Mouse (Mus musculus) forebrain, embryonic 13.5 days (tissue): Measurements from ENCODE around the gene Acat3. TPM values are rescaled to one million over a fixed set of nuclear protein-coding genes. Genes with fewer than 3 reads are reported as not detected.
A peak's percentile ranks its signal among the peaks of the same experiment; 100 is the strongest.
"Not testable (repeated sequence)": the region's sequence is repeated elsewhere in the genome, so short reads cannot be mapped to it uniquely, and the experiment has no call there.

ENCODE experiments used
- ATAC-seq: fragments of 200-750 bp; cut with Nextera tagmentation; 2 replicates; pipeline ENCODE4 v1.8.0; 2017
- H3K27ac ChIP-seq: fragments of 300-500 bp; sonication (generic); 2 replicates; pipeline ENCODE4 v1.5.1; 2015; ENCODE audit warnings: inconsistent platforms, mild to moderate bottlenecking, moderate library complexity
- H3K27me3 ChIP-seq: fragments of 300-500 bp; sonication (generic); 2 replicates; pipeline ENCODE4 v1.6.1; 2015; ENCODE audit warnings: mild to moderate bottlenecking, inconsistent platforms
- H3K36me3 ChIP-seq: fragments of 300-500 bp; sonication (generic); 2 replicates; pipeline ENCODE4 v1.6.1; 2015; ENCODE audit warnings: mild to moderate bottlenecking, inconsistent platforms; ENCODE audit not compliant: poor library complexity, severe bottlenecking
- H3K4me1 ChIP-seq: fragments of 300-500 bp; sonication (generic); 2 replicates; pipeline ENCODE4 v1.6.1; 2015; ENCODE audit warnings: inconsistent platforms
- H3K4me2 ChIP-seq: fragments of 300-500 bp; sonication (generic); 2 replicates; pipeline ENCODE4 v1.6.1; 2015; ENCODE audit warnings: inconsistent platforms, mild to moderate bottlenecking, moderate library complexity
- H3K4me3 ChIP-seq: fragments of 300-500 bp; sonication (generic); 2 replicates; pipeline ENCODE4 v1.5.1; 2015; ENCODE audit warnings: mild to moderate bottlenecking, inconsistent platforms
- H3K9ac ChIP-seq: fragments of 300-500 bp; sonication (generic); 2 replicates; pipeline ENCODE4 v1.6.1; 2015; ENCODE audit warnings: mild to moderate bottlenecking, inconsistent platforms
- H3K9me3 ChIP-seq: fragments of 300-500 bp; sonication (generic); replicated peaks from 2 replicates; pipeline ENCODE4 v1.6.1; 2016; ENCODE audit warnings: inconsistent platforms
- WGBS: fragments of 180-500 bp; shearing (Covaris S2); methylation state at CpG from one replicate; pipeline ENCODE4 v1.1.7; 2015; 5-methylcytosine and 5-hydroxymethylcytosine counted together
- polyA plus RNA-seq: library from polyadenylated mRNA; unstranded; fragments of >200 nt; fragmentation: Nextera tagmentation; extraction: Ambion mirVana; gene quantifications from 2 replicates; pipeline ENCODE4 v1.2.1, GENCODE M21; 2015

Gene Acat3
- polyA plus RNA-seq = 0.71 and 1.5 TPM in 2 replicates

DNA sequence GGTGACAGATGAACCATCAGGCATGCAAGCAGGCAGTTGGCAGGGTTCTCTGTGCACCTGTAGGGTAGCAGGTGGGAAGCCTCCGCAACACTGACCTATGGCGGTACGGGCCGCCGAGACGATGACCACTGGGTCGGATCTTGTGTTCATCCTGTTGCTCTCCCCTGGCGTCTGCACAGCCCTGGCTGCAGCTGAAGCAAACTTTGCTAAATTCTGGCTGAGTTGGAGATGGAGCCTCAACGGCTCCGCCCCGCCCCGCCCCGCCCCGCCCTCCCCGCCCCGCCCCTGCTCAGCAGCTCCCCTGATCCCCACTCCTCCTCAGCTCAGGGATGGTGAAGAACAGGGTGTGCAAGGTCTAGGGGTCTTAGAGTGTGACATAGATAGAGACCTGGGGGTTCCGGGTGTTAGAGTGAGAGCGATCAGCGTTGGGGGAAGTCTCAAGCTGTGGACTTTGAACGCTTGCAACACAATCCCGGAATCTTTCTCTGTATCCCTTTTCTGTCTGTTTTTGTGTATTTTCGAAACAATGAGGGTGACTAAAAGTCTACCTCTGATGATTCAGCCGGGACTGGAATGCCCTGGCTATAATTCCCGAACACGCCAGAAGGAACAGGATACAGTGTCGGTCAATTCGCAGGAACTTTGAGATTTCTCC is at the start of gene Acat3:
TSS of gene Acat3 (minus strand) at position 450 of the 655 bp plus-strand sequence.
- no peak within 1 kb of the TSS for H3K9ac ChIP-seq
- H3K27ac ChIP-seq = no peak within 1 kb of the TSS
- H3K27me3 ChIP-seq = no peaks in the 10 kb centered on the region
- H3K4me3 ChIP-seq = peak within 1 kb of the TSS; percentile 24
- no peaks in the 10 kb centered on the region for H3K9me3 ChIP-seq
- peaks cover 33% of the 10 kb centered on the region for H3K36me3 ChIP-seq
- peak; percentile 75 for ATAC-seq
- H3K4me1 ChIP-seq = peaks cover 20% of the 10 kb centered on the region
- peak within 1 kb of the TSS; percentile 53 for H3K4me2 ChIP-seq
- 15% methylated on average over 27 of the region's 27 CpGs for WGBS

DNA sequence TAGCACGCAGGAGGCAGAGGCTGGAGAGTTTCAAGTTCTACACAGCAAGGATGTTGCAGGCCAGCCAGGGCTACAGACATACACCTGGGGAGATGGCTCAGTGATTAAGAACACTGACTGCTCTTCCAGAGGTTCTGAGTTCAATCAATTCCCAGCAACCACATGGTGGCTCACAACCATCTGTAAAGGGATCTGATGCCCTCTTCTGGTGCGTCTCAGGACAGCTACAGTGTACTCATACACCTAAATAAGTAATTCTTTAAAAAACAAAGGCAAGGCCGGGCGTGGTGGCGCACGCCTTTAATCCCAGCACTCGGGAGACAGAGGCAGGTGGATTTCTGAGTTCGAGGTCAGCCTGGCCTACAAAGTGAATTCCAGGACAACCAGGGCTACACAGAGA is 47.7 kb upstream of the Acat3 start:
- Histone ChIP-seq H3K4me1 (peaks cover 22% of the 10 kb centered on the region), H3K36me3 (peaks cover 29% of the 10 kb centered on the region)
- H3K9me3 ChIP-seq, H3K9ac ChIP-seq, H3K27me3 ChIP-seq, H3K4me3 ChIP-seq, ATAC-seq, H3K27ac ChIP-seq, H3K4me2 ChIP-seq: not testable (repeated sequence)
- WGBS = 97% methylated on average over 8 of the region's 8 CpGs

DNA sequence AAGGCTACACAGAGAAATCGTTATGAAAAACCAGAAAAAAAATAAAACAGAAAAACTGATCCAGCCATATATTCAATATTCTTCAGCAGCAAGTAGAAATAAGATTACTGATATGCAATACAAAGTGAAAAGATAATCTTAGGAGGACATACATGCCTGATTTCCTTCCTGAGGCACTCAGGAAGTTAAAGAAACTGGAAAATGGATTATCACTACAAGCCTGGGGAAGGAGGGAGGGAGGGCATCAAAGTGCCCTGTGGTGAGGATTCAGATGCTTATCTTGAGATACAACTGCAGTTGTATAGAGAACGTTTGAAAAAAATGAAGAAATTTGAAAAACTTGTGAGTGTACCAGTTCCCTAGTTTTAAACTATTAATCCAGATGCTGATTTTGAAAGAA is 43.6 kb upstream of the Acat3 start:
- Histone ChIP-seq H3K4me2 (no peak overlapping the region), H3K9ac (no peak overlapping the region), H3K27ac (no peak overlapping the region), H3K9me3 (no peaks in the 10 kb centered on the region), H3K36me3 (peaks cover 62% of the 10 kb centered on the region), H3K4me3 (no peak overlapping the region), H3K4me1 (peaks cover 3% of the 10 kb centered on the region; the same call in 1 of the 2 replicates), H3K27me3 (no peaks in the 10 kb centered on the region)
- ATAC-seq = no peak
- 88% methylated on average over 2 of the region's 2 CpGs for WGBS

DNA sequence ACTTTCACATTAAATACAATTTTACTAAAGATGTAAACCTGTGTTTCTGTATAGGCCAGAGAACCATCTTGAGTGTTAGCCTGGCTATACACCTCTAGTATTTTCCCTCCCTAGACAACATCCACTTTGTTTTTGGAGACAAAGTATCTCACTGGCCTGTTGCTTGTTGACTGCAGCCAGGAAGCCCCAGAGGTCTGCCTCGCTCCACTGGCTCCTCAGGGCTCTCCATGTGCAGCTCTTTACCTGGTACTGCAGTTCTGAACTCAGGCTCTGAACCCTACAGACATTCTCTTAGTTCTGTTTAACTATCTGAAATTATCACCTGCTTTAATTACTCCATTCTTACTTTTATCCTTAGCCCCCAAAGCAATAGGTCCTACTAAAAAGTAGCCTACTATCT is 38.1 kb upstream of the Acat3 start:
- Histone ChIP-seq H3K27ac (no peak overlapping the region), H3K4me1 (no peaks in the 10 kb centered on the region), H3K9ac (no peak overlapping the region), H3K4me2 (no peak overlapping the region), H3K9me3 (no peaks in the 10 kb centered on the region), H3K36me3 (peaks cover 76% of the 10 kb centered on the region), H3K4me3 (no peak overlapping the region), H3K27me3 (no peaks in the 10 kb centered on the region)
- WGBS = 90% methylated on average over 1 of the region's 1 CpGs
- no peak for ATAC-seq

DNA sequence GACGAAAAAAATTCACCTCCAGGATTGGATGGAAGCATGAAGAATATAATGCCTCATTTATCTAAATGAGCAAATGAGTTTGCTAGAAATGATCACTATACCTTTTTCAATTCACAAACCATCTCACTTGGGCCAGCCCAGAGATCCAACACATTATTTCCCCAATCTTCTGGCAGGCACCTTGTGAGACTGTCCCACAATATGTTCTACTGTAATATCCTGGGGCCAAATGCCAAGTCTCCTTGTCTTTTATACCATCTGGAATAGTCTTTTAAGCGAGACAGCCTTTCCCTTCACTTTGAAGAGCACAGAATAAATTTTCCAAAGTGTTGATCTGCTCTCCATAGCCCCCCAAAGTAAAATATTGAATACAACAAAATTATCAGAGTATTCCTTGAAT is 33.5 kb upstream of the Acat3 start:
- Histone ChIP-seq H3K4me1 (no peaks in the 10 kb centered on the region), H3K27ac (no peak overlapping the region), H3K27me3 (no peaks in the 10 kb centered on the region), H3K9me3 (no peaks in the 10 kb centered on the region), H3K9ac (no peak overlapping the region), H3K36me3 (peaks cover 58% of the 10 kb centered on the region), H3K4me2 (no peak overlapping the region), H3K4me3 (no peak overlapping the region)
- 86% methylated on average over 2 of the region's 2 CpGs for WGBS
- no peak for ATAC-seq

DNA sequence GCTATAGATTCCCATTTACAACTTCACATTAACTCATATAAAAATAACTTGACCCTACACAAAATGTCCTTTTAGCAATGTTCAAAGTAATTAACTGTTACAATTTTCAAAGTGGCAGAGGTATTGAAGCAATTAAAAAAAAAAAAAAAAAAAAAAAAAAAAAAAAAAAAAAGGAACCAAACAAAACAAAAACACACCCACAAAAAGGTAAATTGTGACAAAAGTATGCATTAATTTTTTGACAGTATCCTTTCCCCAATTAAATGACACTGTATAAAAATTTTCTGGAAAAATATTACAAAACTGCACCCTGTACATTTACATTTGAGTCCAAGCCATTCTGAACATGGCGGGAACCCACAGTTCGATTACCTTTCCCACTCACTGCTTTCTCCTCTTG is 26.8 kb upstream of the Acat3 start:
- no peaks in the 10 kb centered on the region for H3K9me3 ChIP-seq
- H3K4me2 ChIP-seq = no peak overlapping the region
- H3K27me3 ChIP-seq = no peaks in the 10 kb centered on the region
- H3K4me3 ChIP-seq = no peak overlapping the region
- no peak overlapping the region for H3K9ac ChIP-seq
- WGBS = 96% methylated on average over 2 of the region's 2 CpGs
- H3K27ac ChIP-seq = no peak overlapping the region
- H3K4me1 ChIP-seq = no peaks in the 10 kb centered on the region
- no peak for ATAC-seq
- H3K36me3 ChIP-seq = peaks cover 38% of the 10 kb centered on the region

DNA sequence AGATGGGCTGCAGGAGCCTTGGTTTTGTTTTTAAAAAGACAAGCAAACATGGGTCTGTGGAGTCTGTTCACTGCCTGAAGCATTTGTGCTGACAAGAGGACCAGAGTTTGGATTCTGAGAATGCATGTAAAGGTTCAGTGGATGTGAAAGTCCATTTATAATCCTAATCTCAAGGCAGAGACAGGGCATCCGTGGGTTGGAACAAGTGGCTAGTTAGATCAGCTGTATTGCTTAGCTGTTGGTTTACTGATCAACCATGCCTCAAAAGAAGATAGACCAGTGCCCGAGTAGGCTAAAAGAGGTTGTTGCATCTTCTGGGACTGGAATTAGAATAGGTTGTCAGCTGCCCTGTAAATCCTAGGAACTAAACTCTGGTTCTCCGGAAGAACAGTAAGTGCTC is 23.1 kb upstream of the Acat3 start:
- H3K36me3 ChIP-seq = peaks cover 29% of the 10 kb centered on the region
- 86% methylated on average over 3 of the region's 3 CpGs for WGBS
- no peak overlapping the region for H3K4me3 ChIP-seq
- H3K4me2 ChIP-seq = no peak overlapping the region
- no peak overlapping the region for H3K27ac ChIP-seq
- peaks cover 14% of the 10 kb centered on the region for H3K4me1 ChIP-seq
- no peaks in the 10 kb centered on the region for H3K9me3 ChIP-seq
- no peak overlapping the region for H3K9ac ChIP-seq
- H3K27me3 ChIP-seq = no peaks in the 10 kb centered on the region
- no peak for ATAC-seq

DNA sequence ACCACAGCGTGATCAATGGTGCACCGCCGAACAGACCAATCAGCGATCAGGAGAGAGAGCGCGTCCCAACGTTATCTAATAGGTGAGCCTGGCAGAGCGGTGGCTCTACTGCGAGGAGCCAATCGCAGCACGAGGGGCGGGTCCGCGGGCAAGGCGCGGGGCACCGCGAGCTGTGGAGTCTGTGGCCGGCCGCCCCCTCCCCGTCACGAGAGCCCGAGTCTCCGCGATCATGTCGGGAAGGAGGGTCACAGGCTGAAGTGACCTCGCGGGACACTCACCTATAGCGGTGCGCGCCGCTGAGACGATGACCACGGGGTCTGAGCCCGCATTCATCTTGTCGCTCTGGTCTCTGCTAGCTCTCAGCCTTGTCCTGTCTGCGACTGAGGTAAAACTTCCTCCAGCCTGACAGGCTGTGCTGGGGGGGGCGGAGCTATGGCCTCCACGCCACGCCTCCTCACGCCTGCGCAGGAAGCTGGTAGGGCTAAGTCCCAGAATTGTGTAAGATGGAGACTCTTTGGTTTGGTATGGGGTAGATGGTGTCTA is 20.0 kb upstream of the Acat3 start, which contains the start of gene Acat2:
TSS of gene Acat2 (minus strand) at position 417 of the 543 bp plus-strand sequence.
- under 1% methylated on average over 42 of the region's 42 CpGs for WGBS

DNA sequence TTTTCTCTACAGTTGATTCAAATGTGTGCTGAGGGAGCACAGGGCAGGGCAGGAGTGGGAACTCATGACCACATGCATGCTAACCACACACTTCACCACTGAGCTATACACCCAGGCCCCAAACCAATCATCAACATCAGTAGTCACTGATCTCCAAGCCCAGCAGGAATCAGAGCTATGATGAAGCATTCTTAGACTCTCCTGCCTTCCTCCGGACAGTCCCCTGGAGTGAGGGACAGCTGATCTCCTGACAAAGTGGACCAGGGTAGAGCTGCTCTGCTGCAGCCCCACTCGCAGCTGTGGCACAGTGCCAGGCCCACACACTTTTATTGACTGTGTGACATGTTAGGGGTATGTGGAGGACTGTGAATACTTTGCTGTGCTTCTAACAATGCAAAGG is 19.0 kb upstream of the Acat3 start:
- 3% methylated on average over 2 of the region's 2 CpGs for WGBS
- peak overlapping the region; percentile 56 for H3K9ac ChIP-seq

More for the DNA sequence above, 20.0 kb upstream of the Acat3 start, which contains the start of gene Acat2:
- H3K4me3 ChIP-seq = peak within 1 kb of the TSS; percentile 68
- no peaks in the 10 kb centered on the region for H3K27me3 ChIP-seq
- no peaks in the 10 kb centered on the region for H3K9me3 ChIP-seq
- H3K27ac ChIP-seq = peak within 1 kb of the TSS; percentile 89
- peak within 1 kb of the TSS; percentile 75 for H3K4me2 ChIP-seq
- peaks cover 24% of the 10 kb centered on the region for H3K4me1 ChIP-seq
- peaks cover 19% of the 10 kb centered on the region for H3K36me3 ChIP-seq
- peak; percentile 99 for ATAC-seq
- peak within 1 kb of the TSS; percentile 69 for H3K9ac ChIP-seq

DNA sequence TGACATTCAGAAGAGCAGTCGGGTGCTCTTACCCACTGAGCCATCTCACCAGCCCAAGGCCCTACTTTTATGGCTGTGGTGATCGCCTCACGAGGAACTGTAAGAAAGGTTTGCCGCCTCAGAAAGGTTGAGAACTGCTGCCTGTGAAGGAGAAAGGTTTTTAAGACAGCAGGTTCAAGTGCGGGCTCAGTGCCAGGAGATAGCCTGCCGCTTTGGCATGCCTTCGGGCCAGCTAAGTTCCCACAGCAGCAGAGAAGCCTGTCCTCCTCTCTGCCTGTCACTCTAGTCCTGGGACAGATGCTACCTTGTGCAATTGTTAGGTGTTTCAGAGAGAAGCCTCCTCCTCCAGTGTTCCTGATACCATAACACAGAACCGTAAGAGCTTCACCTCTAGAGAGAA is 16.3 kb upstream of the Acat3 start:
- H3K27ac ChIP-seq = no peak overlapping the region
- no peak overlapping the region for H3K4me3 ChIP-seq
- peaks cover 24% of the 10 kb centered on the region for H3K4me1 ChIP-seq
- no peak overlapping the region for H3K9ac ChIP-seq
- WGBS = 91% methylated on average over 8 of the region's 8 CpGs
- H3K9me3 ChIP-seq = no peaks in the 10 kb centered on the region
- H3K36me3 ChIP-seq = peaks cover 37% of the 10 kb centered on the region
- no peak overlapping the region for H3K4me2 ChIP-seq
- no peaks in the 10 kb centered on the region for H3K27me3 ChIP-seq
- ATAC-seq = no peak

More for the DNA sequence above, 19.0 kb upstream of the Acat3 start:
- H3K4me1 ChIP-seq = peaks cover 24% of the 10 kb centered on the region
- H3K4me3 ChIP-seq = peak overlapping the region; percentile 35
- peaks cover 19% of the 10 kb centered on the region for H3K36me3 ChIP-seq
- H3K27ac ChIP-seq, H3K27me3 ChIP-seq, H3K9me3 ChIP-seq, ATAC-seq: not testable (repeated sequence)
- H3K4me2 ChIP-seq = peak overlapping the region; percentile 57

DNA sequence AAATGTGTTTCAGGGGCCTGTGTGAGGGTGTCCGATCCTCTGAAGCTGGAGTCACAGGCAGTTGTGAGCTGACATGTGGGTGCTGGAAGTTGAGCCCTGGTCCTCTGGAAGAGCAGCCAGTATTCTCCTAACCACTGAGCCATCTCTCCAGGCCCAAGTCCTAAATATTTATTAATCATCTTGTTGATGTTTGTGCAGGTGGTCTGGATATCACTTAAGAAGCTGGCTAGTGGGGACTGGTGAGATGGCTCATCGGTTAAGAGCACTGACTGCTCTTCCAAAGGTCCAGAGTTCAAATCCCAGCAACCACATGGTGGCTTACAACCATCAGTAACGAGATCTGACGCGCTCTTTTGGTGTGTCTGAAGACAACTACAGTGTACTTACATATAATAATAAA is 9.3 kb upstream of the Acat3 start:
- no peak overlapping the region for H3K9ac ChIP-seq
- WGBS = 93% methylated on average over 5 of the region's 5 CpGs
- H3K9me3 ChIP-seq = no peaks in the 10 kb centered on the region
- no peaks in the 10 kb centered on the region for H3K27me3 ChIP-seq
- H3K4me3 ChIP-seq = no peak overlapping the region
- ATAC-seq = no peak
- no peaks in the 10 kb centered on the region for H3K4me1 ChIP-seq
- H3K36me3 ChIP-seq = peaks cover 76% of the 10 kb centered on the region
- H3K4me2 ChIP-seq = no peak overlapping the region
- no peak overlapping the region for H3K27ac ChIP-seq

DNA sequence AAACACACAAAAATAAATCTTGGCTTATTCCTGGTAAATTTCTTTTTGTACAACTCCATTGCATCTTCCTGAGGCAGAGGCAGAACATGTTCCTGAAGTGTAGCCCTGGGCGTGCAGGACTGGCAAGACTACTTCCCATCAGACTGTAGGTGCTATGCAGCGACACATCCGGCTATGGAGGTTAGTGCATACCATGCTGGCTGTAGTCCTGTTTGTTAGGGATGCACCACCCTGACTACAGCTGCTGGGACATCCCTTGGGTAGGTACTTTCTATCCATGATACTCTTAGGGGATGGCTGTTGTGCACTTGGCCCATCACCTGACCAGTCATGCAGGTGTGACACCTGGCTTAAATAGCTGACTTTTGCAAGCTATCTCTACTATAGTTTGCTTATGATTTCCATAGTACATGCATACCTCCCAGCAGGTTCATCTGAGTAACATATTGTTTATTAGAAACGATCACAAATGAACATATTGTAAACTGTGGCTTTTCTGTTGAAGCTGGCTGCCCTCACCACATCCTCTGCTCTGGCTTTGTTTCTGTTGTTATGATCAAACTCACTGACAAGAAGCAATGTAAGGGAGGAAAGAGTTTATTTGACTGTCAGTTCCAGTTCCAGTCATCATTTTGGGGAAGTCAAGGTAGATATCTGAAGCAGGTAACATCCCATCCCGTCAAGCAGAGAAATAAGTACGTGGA is 2.2 kb upstream of the Acat3 start:
- Histone ChIP-seq H3K27ac (no peak overlapping the region), H3K4me3 (no peak overlapping the region)
- no peak for ATAC-seq

More for the DNA sequence above, 2.2 kb upstream of the Acat3 start:
- H3K36me3 ChIP-seq = peaks cover 52% of the 10 kb centered on the region
- peaks cover 12% of the 10 kb centered on the region; the same call in 1 of the 2 replicates for H3K4me1 ChIP-seq
- 94% methylated on average over 6 of the region's 6 CpGs for WGBS
- H3K9ac ChIP-seq = no peak overlapping the region
- no peaks in the 10 kb centered on the region for H3K9me3 ChIP-seq
- H3K27me3 ChIP-seq = no peaks in the 10 kb centered on the region
- H3K4me2 ChIP-seq = no peak overlapping the region
